Mouse (Mus musculus) hindbrain, embryonic 14.5 days (tissue): ENCODE data around the gene Plxdc2. TPM values are rescaled to one million over a fixed set of nuclear protein-coding genes. Genes with fewer than 3 reads are reported as not detected.
A peak's percentile ranks its signal among the peaks of the same experiment; 100 is the strongest.

Source experiments
- ATAC-seq: fragments of 200-750 bp; cut with Nextera tagmentation; 2 replicates; pipeline ENCODE4 v1.8.0; 2017; ENCODE audit warnings: moderate number of reproducible peaks, mild to moderate bottlenecking, moderate TSS enrichment, moderate library complexity; ENCODE audit not compliant: low FRiP score
- DNase-seq: peaks from one replicate; pipeline ENCODE4 v3.0.0-alpha.2; 2015; ENCODE audit warnings: low spot score
- H3K27ac ChIP-seq: fragments of 300-500 bp; sonication (generic); 2 replicates; pipeline ENCODE4 v1.5.1; 2014; ENCODE audit warnings: mild to moderate bottlenecking, moderate library complexity
- H3K27me3 ChIP-seq: fragments of 300-500 bp; sonication (generic); 2 replicates; pipeline ENCODE4 v1.6.1; 2014; ENCODE audit warnings: mild to moderate bottlenecking, low read length, mixed read lengths; ENCODE audit not compliant: control insufficient read depth, insufficient read depth
- H3K36me3 ChIP-seq: fragments of 300-500 bp; sonication (generic); replicated peaks from 2 replicates; pipeline ENCODE4 v1.6.1; 2014; ENCODE audit not compliant: control insufficient read depth, insufficient read depth
- H3K4me1 ChIP-seq: fragments of 300-500 bp; sonication (generic); replicated peaks from 2 replicates; pipeline ENCODE4 v1.6.1; 2014; ENCODE audit warnings: antibody characterized with exemption, low read length, mixed read lengths; ENCODE audit not compliant: control insufficient read depth, insufficient read depth
- H3K4me2 ChIP-seq: fragments of 300-500 bp; sonication (generic); replicated peaks from 2 replicates; pipeline ENCODE4 v1.6.1; 2014; ENCODE audit warnings: mild to moderate bottlenecking, moderate library complexity
- H3K4me3 ChIP-seq: fragments of 300-500 bp; sonication (generic); replicated peaks from 2 replicates; pipeline ENCODE4 v1.5.1; 2014; ENCODE audit warnings: mild to moderate bottlenecking, low read length
- H3K9ac ChIP-seq: fragments of 300-500 bp; sonication (generic); 2 replicates; pipeline ENCODE4 v1.6.1; 2014
- H3K9me3 ChIP-seq: fragments of 300-500 bp; sonication (generic); 2 replicates; pipeline ENCODE4 v1.6.1; 2016; ENCODE audit warnings: low read length; ENCODE audit not compliant: control insufficient read depth
- WGBS: fragments of 180-500 bp; shearing (Covaris S2); extraction: QIAGEN DNeasy Blood & Tissue Kit; methylation state at CpG from one replicate; pipeline ENCODE4 v1.1.7; 2014; 5-methylcytosine and 5-hydroxymethylcytosine counted together
- polyA plus RNA-seq: library from polyadenylated mRNA; unstranded; fragments of >200 nt; fragmentation: Nextera tagmentation; extraction: Ambion mirVana; gene quantifications from 2 replicates; pipeline ENCODE4 v1.2.1, GENCODE M21; 2014

The Plxdc2 gene
- polyA plus RNA-seq, 1 experiment from 2014 or later, result 25.6 TPM

DNA sequence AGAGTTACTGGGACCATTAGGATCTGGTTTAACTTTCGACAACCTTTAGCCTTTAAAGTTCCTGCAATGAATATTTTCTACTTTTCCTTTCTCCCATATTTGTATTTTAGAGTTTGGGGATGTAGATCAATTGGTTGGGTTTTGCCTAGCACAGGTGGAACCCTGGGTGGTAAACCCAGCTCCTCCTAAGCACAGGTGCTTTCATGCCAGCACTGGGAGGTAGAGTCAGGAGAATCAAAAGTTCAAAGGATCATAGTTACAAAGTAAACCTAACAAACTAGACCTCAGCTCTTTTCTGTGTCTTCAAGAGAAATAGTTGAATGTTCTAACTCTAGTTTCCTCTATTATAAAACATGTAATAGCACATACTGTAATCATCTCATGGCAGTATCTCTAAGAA is 41.9 kb downstream of the Plxdc2 start:
- H3K4me2 ChIP-seq, result no peak overlapping the region
- 92% methylated on average over 1 of the region's 1 CpGs for WGBS
- DNase-seq (no peak), ATAC-seq (no peak)
- no peaks in the 10 kb centered on the region for H3K4me1 ChIP-seq
- H3K9me3 ChIP-seq, result no peaks in the 10 kb centered on the region
- H3K4me3 ChIP-seq, result no peak overlapping the region
- no peaks in the 10 kb centered on the region for H3K36me3 ChIP-seq
- H3K9ac ChIP-seq, result no peak overlapping the region
- no peak overlapping the region for H3K27ac ChIP-seq
- no peaks in the 10 kb centered on the region for H3K27me3 ChIP-seq

DNA sequence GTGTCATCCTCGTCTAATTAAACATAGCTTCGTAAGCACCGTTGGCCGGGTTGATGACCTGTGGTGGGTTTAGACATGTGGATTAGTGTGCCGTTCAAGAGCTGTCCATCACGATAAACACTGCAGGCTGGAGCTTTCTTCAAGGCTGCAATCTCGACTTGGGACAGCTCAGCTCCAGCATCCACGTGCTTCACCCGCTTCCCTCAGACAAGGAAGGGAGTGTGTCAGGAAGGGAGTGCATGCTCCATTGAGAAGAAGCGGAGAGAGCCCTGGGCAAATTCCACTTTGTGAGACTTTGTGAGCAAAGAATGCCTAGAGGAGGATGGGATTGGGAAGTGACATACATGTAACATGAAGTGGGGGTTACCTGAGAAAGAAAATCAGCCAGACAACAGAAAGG is 42.8 kb downstream of the Plxdc2 start:
- H3K27ac ChIP-seq, result no peak overlapping the region
- H3K36me3 ChIP-seq, result no peaks in the 10 kb centered on the region
- no peaks in the 10 kb centered on the region for H3K9me3 ChIP-seq
- ATAC-seq (no peak), DNase-seq (no peak)
- H3K4me3 ChIP-seq, result no peak overlapping the region
- WGBS, result 77% methylated on average over 10 of the region's 10 CpGs
- H3K9ac ChIP-seq, result no peak overlapping the region
- H3K27me3 ChIP-seq, result no peaks in the 10 kb centered on the region
- no peaks in the 10 kb centered on the region for H3K4me1 ChIP-seq
- H3K4me2 ChIP-seq, result no peak overlapping the region

DNA sequence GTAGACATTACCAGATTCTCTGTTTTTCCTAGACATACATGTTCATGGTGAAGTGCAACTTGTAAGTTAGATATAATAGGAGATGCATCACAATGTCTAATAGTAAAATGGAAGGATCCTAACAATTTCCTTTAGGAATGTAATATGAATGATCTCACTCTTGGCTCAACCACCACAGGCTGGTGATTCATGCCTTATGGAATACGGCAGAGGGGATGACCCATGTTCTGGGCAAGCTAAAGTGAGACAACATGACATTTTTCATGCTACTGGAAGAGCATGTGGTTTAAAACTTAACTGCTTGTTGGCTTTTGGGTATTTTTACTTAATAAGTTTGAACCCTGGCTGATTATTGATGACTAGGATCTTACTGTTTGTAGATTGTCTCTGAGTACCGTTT is 50.4 kb downstream of the Plxdc2 start:
- no peaks in the 10 kb centered on the region for H3K27me3 ChIP-seq
- no peaks in the 10 kb centered on the region for H3K36me3 ChIP-seq
- no peak overlapping the region for H3K4me3 ChIP-seq
- H3K9ac ChIP-seq, result no peak overlapping the region
- H3K4me2 ChIP-seq, result no peak overlapping the region
- no peak for DNase-seq
- H3K9me3 ChIP-seq, result no peaks in the 10 kb centered on the region
- whole genome bisulfite sequencing, result 78% methylated on average over 2 of the region's 2 CpGs
- H3K27ac ChIP-seq, result no peak overlapping the region
- ATAC-seq, result no peak
- no peaks in the 10 kb centered on the region for H3K4me1 ChIP-seq

DNA sequence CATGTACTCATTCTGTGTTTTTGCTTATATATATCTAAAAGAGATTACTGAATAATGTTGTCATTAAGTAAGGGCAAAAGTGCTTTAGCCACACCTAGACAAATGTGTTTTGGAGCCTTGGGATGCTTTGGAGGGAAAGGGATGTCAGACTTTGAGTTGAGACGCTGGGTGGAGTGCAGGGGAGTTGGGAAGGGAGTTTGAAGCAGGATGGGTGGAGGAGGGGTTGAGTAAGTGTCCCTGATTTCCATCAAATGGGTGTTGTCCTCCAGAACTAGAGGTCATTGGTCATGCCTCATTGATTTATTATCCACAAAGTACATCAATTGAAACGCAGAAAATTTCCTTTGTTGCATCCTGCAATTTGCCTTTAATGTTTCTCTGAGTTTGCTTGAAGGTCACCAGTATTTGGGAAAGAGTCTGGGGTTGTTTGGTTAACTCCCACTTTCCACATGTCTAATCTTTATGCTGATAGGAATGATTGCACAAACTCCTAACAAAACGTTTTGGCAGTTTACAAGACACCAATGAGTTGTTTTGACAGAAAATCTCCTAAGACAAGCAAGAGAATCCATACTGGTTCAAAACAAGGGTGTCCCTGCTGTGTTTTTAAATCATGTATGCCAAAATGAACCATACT is 58.4 kb downstream of the Plxdc2 start:
- ATAC-seq, result no peak
- 47% methylated on average over 3 of the region's 3 CpGs for WGBS
- Histone ChIP-seq H3K27ac (no peak overlapping the region), H3K9me3 (no peaks in the 10 kb centered on the region), H3K36me3 (no peaks in the 10 kb centered on the region), H3K4me3 (no peak overlapping the region), H3K4me2 (no peak overlapping the region), H3K9ac (no peak overlapping the region), H3K27me3 (no peaks in the 10 kb centered on the region), H3K4me1 (no peaks in the 10 kb centered on the region)
- no peak for DNase-seq

DNA sequence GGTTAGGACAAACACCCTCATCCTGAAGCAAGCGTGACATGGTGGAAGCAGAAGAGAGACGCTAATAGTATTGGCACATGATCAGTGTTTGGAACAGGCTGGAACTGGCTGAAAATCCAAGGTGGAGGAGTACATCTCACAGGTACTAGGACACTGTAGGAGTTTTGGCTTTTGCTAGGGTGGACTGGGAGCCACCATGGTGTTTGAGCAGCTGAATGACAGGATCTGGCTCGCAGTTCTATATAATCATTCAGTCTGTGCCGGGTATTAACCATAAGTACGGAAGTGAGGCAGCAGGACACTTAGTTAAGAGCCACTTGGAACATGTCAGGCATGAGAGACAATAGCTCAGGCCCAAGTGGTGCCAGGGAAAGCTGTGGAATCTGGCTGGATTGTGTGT is 82.9 kb downstream of the Plxdc2 start:
- Histone ChIP-seq H3K4me3 (no peak overlapping the region), H3K9ac (no peak overlapping the region), H3K4me2 (no peak overlapping the region), H3K36me3 (no peaks in the 10 kb centered on the region), H3K27me3 (no peaks in the 10 kb centered on the region), H3K27ac (no peak overlapping the region), H3K9me3 (no peaks in the 10 kb centered on the region), H3K4me1 (no peaks in the 10 kb centered on the region)
- no peak for DNase-seq
- ATAC-seq, result peak; percentile 34; the same call in 1 of the 2 replicates
- WGBS, result 88% methylated on average over 5 of the region's 5 CpGs

DNA sequence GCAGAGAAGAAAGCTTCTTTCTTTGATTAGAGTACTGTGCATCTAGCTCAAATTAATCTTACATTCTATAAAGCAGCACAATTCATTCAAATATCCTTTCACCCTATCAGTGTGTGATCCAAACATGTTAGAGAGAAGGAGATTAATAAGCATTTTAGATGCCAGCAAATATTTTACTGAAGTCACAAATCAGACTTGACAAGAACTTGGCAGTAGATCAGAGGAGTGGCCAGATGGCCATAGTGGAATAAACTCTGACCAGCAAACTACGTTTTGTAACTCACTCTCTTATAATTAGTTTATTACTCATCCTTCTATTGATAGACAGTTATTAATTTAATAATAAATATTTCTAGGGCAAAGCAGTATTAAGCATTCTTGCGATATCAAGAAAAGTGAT is 86.5 kb downstream of the Plxdc2 start:
- Histone ChIP-seq H3K27me3 (no peaks in the 10 kb centered on the region), H3K36me3 (no peaks in the 10 kb centered on the region), H3K27ac (no peak overlapping the region), H3K4me3 (no peak overlapping the region), H3K9ac (no peak overlapping the region), H3K4me2 (no peak overlapping the region), H3K9me3 (no peaks in the 10 kb centered on the region), H3K4me1 (no peaks in the 10 kb centered on the region)
- no peak for DNase-seq
- no peak for ATAC-seq
- WGBS, result 72% methylated on average over 2 of the region's 2 CpGs

DNA sequence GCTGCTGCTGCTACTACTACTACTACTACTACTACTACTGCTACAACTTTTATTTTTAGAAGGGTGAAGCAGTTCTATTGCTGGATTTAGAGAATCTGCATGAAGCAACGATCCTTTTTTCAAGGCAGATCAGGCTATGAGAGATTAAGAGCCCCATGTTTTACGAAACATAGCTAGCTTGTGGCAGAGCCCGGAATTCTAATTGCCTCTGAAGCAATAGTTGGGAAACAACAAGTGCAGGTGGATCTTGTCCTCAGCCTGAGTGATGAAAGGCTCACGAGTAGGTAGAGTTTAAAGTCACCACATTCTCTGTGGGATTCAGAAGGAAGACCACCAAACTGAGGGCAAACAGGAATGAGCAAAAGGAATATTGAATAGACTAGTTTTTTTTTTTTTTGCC is 91.8 kb downstream of the Plxdc2 start:
- 85% methylated on average over 4 of the region's 4 CpGs for WGBS
- H3K27ac ChIP-seq, result no peak overlapping the region
- no peak overlapping the region for H3K9ac ChIP-seq
- no peaks in the 10 kb centered on the region for H3K36me3 ChIP-seq
- ATAC-seq (no peak), DNase-seq (no peak)
- peaks cover 4% of the 10 kb centered on the region; the same call in 1 of the 2 replicates for H3K9me3 ChIP-seq
- H3K27me3 ChIP-seq, result no peaks in the 10 kb centered on the region
- no peak overlapping the region for H3K4me2 ChIP-seq
- no peak overlapping the region for H3K4me3 ChIP-seq
- H3K4me1 ChIP-seq, result no peaks in the 10 kb centered on the region

DNA sequence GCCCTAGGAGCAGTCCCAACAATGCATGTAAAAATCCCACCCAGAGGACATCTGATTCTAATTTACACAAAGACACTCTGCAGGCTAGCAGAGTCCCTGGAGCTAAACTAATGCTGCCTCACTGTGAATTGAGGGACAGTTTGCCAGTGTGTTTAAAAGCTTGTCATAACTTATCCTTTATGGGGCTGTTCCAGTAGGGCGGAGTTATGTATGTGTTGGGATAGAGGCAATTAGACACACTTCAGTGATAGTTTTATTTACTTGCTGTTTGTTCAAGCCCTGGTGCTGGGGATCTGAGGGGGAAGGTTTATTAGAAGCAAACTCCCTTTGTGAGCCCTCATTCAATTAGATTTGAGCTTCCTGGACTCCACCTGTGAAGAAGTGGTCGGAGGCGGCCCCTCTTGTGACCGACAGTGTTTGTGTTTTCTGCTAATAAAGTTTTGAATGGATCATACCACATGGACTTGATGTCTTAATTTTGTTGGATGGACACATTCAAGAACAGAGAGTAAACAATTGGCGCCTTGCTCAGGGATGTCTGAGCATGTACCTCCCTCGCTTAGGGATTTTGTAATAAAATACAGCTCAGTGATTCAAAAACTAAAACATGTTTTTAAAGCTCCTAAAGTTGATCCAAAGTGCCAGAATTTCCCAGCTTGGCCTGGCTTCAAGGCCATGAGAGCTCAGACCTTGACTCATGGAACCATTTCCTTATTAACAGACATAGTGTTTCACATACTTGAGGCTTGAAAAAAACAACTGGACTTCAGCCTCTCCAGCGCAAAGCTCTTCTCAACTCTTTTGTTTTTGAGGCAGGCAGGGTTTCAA is 94.9 kb downstream of the Plxdc2 start:
- H3K27ac ChIP-seq, result no peak overlapping the region
- 47% methylated on average over 7 of the region's 7 CpGs for WGBS
- no peaks in the 10 kb centered on the region for H3K4me1 ChIP-seq
- no peak overlapping the region for H3K9ac ChIP-seq
- DNase-seq (no peak), ATAC-seq (peak; percentile 82)
- no peaks in the 10 kb centered on the region for H3K36me3 ChIP-seq
- H3K9me3 ChIP-seq, result peaks cover 4% of the 10 kb centered on the region; the same call in 1 of the 2 replicates
- H3K4me3 ChIP-seq, result no peak overlapping the region
- H3K27me3 ChIP-seq, result no peaks in the 10 kb centered on the region
- no peak overlapping the region for H3K4me2 ChIP-seq

DNA sequence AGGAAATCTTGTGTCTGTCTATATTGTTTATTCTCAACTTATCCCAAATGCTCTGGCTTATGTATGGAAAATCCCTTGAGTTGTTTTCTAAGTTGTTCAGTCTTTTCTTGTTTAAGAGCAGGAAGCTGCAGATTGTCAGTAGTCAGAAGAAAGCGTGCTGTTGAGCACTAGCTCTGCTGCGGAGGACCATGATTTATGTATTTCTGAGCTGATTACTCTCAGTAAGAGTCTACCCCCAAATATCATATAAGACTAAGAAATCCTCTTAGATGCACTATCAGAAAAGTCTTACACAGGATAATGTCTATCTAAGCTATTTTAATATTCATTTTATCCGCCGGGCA is 95.5 kb downstream of the Plxdc2 start:
- DNase-seq (no peak), ATAC-seq (no peak)
- Histone ChIP-seq H3K27me3 (no peaks in the 10 kb centered on the region), H3K27ac (no peak overlapping the region), H3K36me3 (no peaks in the 10 kb centered on the region), H3K4me2 (no peak overlapping the region), H3K9ac (no peak overlapping the region), H3K4me1 (no peaks in the 10 kb centered on the region; the same call in 1 of the 2 replicates), H3K4me3 (no peak overlapping the region), H3K9me3 (peaks cover 4% of the 10 kb centered on the region; the same call in 1 of the 2 replicates)
- WGBS, result 91% methylated on average over 4 of the region's 4 CpGs
